Comparison of ENCODE assay signal across 27 mouse cellular contexts in genomic region chr10:16272786-16273185, GRCm38 (mm10).
DNase-seq lines count a peak whose midpoint lies in the region; TF ChIP-seq lines count a peak whose summit lies in the region.
"Had no signal": no experiment of that assay in that cellular context is flagged by ENCODE, and none has a peak within 500 bp of the region (broad histone marks: within the 10 kb centered on the region; RNA-seq: fewer than 3 reads in every experiment).

No protein-coding gene starts in this region.

- peak; percentile 1 for DNase-seq in cerebellum, adult 9-10 months
- no peak for DNase-seq in cerebellum, postnatal 4 days (ENCODE audit: low spot score in 2 of 2)
- DNase-seq in cerebellum, postnatal 14 days = peak; percentile 40 to 67
- no peak for DNase-seq in cerebellum, adult 11-12 months
- peak; percentile 1 for DNase-seq in gastrocnemius, adult 18-20 months (ENCODE audit: low spot score)
- no peak for DNase-seq in gastrocnemius, adult 2 months
- DNase-seq in urinary bladder, adult 18-20 months (ENCODE audit: low spot score in 2 of 2) = no peak
- DNase-seq: adrenal gland, postnatal 10 days; adrenal gland, postnatal 36 days; B cell, adult 2 months; embryo, embryonic 11 days; forebrain, postnatal 0 days; gastrocnemius, postnatal 10 days; gastrocnemius, postnatal 36 days; heart, adult 2 months; heart, postnatal 14 days; heart, postnatal 4 days; kidney, adult 18-20 months; kidney, adult 9 months had no signal

- no peak for TF ChIP-seq CTCF in gastrocnemius, adult 2 months (IDR thresholded peaks at IDR 0.05)

- no peak overlapping the region for H3K4me3 ChIP-seq in gastrocnemius, adult 2 months
- H3K4me3 ChIP-seq: embryonic facial prominence, embryonic 10.5 days; embryonic facial prominence, embryonic 13.5 days; erythroblast, embryonic 14.5 days; forebrain, embryonic 12.5 days; heart, adult 2 months; heart, embryonic 10.5 days; heart, embryonic 13.5 days had no signal

- H3K27ac ChIP-seq in gastrocnemius, adult 2 months = no peak overlapping the region
- H3K27ac ChIP-seq: embryonic facial prominence, embryonic 10.5 days; embryonic facial prominence, embryonic 13.5 days; forebrain, embryonic 12.5 days; heart, adult 2 months; heart, embryonic 10.5 days; heart, embryonic 13.5 days; hindbrain, embryonic 14.5 days; hindbrain, postnatal 0 days had no signal

- intact Hi-C loops in gastrocnemius, adult 2 months (cut with DNase I) = no loop called here

Comparison
In these comparisons a context has a peak if more than half of its experiments do, and no peak if none do; other contexts are left out.
1. DNase-seq: peak in cerebellum, adult 9-10 months (single experiment), cerebellum, postnatal 14 days (2 of 2) and gastrocnemius, adult 18-20 months (single experiment); none in cerebellum, postnatal 4 days (0 of 2), cerebellum, adult 11-12 months (single experiment), gastrocnemius, adult 2 months (single experiment) and urinary bladder, adult 18-20 months (0 of 2).